Mouse (Mus musculus): ENCODE results near the gene Mymx. TPM values are rescaled to one million over a fixed set of nuclear protein-coding genes. Genes with fewer than 3 reads are reported as not detected.
"Not testable (repeated sequence)": the region's sequence is repeated elsewhere in the genome, so short reads cannot be mapped to it uniquely, and the experiment has no call there.

Gene Mymx
- total RNA-seq (2021), result 10 to 100 TPM; 42.8 to 44.3 TPM
- long read RNA-seq, experiment 1, transcript Mymx-201 (2 exons, 442 nt), result minor isoform, 6 of 22 reads
- long read RNA-seq, experiment 1, transcript Mymx-203 (2 exons, 804 nt), result major isoform, 10 of 22 reads
- long read RNA-seq, experiment 1, partial matches to known transcripts, result 0 of 22 reads
- long read RNA-seq, experiment 1, other reads (novel, unspliced or antisense), result 0 of 22 reads
- long read RNA-seq, experiment 2, partial matches to known transcripts, result 1 of 15 reads
- long read RNA-seq, experiment 2, other reads (novel, unspliced or antisense), result 8 of 15 reads

DNA sequence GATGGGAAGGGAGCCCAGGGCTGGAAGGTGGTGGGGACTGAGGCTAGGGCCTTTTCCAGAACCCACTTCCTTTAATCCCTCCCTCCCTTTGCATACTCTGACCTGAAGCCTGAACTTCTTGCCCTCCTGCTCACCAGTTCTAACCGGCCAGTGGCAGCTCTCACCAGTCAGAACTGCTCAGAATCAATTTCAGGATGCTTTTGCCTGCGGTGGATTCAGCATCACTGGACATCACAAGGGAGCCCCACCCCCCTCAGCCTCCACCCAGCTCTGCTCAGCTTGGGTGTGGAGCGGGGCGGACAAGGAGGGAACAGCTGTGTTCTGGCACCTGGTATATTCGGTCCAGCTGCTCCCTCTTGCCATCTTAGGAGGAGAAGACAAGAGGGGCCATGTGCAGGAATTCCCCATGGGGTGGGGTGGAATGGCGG, at the start of gene Mymx:
Gene Mymx, minus strand, starts transcription at position 226 of the 428 bp plus-strand sequence.
- DNase-seq (ENCODE audit: low spot score in 2 of 2), result no peak

DNA sequence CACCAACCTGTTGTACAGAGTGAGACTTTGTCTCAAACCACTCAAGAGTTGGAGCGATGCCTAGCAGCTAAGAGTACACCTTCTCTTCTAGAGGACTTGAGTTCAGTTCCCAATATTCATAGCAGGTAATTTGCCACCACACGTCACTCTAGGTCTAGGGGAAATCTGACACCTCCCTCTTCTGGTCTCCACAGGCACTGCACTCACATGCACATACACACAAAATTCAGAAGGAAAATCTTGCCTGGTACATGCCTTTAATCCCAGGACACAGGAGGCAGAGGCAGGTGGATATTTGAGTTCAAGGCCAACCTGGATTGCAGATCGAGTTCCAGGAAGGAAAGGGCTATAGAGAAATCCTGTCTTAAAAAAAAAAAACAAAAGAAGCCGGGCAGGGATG, 42.3 kb upstream of the Mymx start:
- no peak for DNase-seq (ENCODE audit: low spot score in 2 of 2)

DNA sequence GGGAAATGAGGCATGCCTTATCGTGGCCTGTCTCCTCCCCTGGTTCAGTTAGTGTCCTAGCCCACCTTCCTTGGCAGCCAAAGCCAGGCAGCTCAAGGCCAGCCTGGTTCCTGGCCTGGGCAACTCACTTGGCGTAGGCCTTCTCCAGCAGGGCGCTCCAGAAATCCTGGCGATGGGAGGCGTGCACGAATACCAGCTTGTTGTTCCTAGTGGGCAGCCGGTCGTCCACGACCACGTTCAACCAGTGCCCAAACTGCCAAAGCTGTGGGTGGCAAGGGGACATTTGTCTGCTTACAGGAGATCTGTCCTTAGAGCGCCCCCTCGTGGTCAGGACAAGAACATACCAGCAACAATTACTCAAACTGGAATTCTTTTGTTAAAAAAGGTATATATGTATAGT, 40.8 kb upstream of the Mymx start:
- DNase-seq (ENCODE audit: low spot score in 2 of 2), result peak; percentile 62 to 70

DNA sequence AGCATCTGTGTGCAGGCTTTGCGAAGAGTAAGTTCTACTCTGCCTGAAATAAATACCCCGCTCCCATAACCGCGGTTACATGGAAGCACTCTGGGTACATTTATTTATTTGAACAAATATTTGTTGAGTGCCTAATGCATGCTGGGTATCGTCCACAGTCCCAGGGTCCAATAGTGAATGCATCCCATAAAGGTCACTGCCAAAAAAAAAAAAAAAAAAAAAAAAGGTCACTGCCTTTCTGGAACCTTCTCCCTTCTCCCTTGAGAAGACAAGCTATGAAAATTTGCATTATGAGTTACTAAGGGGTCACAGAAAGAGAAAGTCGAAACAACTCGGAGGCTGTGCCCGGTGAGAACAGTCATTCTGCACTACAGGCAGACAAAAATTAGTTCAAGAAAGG, 40.1 kb upstream of the Mymx start:
- DNase-seq (ENCODE audit: low spot score in 2 of 2), result no peak

- no peak for DNase-seq (ENCODE audit: low spot score in 2 of 2)
Measured at GRCm38 (mm10) chr17:45638596-45639295, 36.8 kb upstream of the Mymx start.

GRCm38 (mm10) chr17:45634033-45634432, 32.1 kb upstream of the Mymx start:
- no peak for DNase-seq (ENCODE audit: low spot score in 2 of 2)

DNA sequence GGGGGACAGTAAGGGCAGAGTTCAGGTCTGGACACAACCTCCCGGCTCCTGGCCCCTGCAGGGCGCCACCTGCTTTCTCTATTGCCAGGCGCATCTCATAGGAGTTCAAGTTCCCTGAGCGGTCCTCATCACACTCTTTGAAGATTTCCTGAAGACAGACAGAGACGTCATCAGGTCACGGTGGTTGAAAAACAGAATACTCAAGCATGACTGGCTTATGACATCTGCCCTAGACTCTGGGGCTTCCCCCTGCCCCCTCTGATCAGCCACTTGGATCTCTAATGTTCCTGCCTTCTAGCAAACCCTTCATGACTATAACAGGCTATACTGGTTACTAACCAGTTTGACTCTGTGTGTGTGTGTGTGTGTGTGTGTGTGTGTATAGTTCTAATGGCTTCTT, 30.0 kb upstream of the Mymx start:
- DNase-seq (ENCODE audit: low spot score in 2 of 2), result no peak

DNA sequence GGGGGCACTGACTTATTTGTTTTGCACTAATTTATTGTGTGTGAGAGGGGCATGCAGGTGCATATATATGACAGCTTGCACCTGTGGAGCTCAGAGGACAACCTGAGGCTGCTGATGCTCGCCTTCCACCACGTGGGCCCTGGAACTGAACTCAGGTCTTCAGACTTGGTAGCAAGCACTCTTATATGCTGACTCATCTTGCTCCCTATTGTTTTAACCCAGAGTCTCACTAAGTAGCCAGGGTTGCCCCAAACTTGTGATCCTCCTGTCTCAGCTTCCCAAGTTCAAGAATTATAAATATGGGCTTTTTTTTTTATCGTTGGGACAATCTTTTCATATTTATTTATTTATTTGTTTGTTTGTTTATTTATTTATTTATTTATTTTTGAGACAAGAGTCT, 29.1 kb upstream of the Mymx start:
- no peak for DNase-seq (ENCODE audit: low spot score in 2 of 2)

- peak; percentile 48 to 73 for DNase-seq (ENCODE audit: low spot score in 2 of 2)
Measured at GRCm38 (mm10) chr17:45629861-45630694, 28.2 kb upstream of the Mymx start.

DNA sequence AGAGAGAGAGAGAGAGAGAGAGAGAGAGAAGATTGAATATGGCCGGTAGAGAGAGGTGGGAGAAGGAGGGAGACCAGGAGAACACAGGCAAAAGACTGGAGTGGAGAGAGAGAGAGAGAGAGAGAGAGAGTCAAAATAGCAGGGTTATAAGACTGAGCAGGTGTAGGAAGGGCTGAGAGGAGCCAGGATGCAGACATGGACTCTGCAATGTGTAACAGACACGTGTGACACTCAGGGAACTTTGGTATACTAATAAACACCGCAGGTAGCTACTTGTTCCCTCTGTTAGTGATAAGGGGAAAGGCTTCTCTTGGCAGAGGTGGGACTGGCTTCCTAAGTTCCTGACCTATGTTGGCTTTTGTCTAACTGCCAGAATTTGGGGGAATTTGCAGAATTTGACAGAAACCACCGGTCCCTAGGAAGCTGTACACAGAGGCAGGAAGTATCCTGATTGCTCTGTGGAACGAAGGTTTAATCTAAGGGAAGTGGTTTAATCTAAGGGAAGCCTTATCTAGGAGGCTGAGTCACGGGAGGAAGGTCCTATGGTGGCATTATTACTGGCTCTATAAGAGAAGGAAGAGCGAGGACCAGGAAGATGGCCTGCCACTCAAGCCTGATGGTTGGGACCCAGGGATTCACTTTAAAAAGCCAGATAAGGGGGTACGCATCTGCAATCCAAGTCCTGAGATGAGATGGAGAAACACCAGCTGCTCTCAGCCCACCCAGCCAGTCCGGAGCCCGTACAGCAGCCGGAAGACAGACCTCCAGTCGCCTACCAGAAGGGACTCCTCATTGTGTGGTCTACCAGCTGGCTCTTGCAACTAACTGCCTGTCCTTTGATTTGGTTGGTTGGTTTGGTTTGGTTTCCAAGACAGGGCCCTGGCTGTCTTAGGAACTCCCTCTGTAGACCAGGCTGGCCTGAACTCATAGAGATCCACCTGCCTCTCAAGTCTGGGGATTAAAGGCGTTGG, 27.3 kb upstream of the Mymx start:
- DNase-seq (ENCODE audit: low spot score in 2 of 2), result no peak

GRCm38 (mm10) chr17:45628160-45628559, 26.3 kb upstream of the Mymx start:
- no peak for DNase-seq (ENCODE audit: low spot score in 2 of 2)

DNA sequence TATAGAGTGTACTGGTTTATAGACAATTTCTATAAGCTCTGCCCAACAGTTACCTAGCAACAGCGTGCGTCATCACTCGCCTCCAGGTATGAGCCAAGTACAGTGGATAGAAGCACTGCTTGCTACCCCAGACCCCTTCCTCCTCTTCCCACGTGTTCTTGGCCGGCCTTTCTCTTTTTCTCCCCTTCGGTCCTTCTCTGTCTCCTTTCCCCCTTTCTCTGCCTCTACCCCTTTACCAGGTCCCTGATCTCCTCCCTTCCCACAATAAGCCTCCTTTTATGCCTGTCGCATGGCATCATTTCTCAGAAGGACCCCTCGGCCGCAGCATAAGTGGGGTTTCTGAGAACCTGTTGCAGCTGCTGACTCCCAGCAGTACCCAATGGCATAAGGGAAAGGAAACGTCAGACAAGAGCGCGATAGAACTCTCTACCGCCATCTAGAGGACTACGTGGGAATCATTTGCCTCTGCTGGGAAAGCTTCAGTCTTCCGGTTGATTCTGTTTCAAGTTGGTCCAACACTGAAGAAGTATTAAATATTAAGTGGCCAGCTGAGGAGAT, 24.8 kb upstream of the Mymx start:
- DNase-seq (ENCODE audit: low spot score in 2 of 2), result peak in 1 of 2 experiments; percentile 62

DNA sequence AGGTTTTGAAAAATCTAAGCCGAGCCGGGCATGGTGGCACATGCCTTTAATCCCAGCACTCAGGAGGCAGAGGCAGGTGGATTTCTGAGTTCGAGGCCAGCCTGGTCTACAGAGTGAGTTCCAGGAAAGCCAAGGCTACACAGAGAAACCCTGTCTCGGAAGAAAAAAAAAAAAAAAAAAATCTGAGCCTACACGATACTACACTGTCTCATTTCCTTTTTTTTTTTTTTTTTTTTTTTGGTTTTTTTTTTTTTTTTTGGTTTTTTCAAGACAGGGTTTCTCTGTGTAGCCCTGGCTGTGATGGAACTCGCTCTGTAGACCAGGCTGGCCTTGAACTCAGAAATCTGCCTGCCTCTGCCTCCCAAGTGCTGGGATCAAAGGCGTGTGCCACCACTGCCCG, 21.5 kb upstream of the Mymx start:
- not testable (repeated sequence) for DNase-seq (ENCODE audit: low spot score in 2 of 2)

- no peak for DNase-seq (ENCODE audit: low spot score in 2 of 2)
Measured at GRCm38 (mm10) chr17:45619386-45620256, 17.7 kb upstream of the Mymx start.

DNA sequence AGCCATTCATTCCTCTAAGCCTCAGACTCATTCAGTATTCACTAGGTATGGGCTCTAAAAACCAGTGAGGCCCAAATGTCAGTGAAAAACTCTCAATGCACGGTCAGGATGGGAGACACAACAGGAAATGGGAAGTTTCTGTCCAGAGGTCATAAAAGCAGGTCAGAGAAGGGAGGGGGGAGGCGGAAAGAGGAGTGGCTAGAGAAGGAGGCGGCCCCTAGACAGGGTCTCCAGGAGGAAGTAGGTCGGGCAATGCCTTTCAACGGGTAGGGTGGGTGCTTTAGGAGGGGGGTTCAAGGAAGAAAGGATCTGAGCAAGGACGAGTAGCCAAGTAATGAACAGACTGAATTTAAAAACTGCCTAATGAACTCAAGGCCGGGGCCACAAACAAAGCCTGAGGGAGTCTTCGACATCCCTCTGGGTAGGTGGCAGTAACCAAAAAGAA, 17.1 kb upstream of the Mymx start:
- DNase-seq (ENCODE audit: low spot score in 2 of 2), result no peak

GRCm38 (mm10) chr17:45617655-45618054, 15.8 kb upstream of the Mymx start:
- DNase-seq (ENCODE audit: low spot score in 2 of 2), result no peak

DNA sequence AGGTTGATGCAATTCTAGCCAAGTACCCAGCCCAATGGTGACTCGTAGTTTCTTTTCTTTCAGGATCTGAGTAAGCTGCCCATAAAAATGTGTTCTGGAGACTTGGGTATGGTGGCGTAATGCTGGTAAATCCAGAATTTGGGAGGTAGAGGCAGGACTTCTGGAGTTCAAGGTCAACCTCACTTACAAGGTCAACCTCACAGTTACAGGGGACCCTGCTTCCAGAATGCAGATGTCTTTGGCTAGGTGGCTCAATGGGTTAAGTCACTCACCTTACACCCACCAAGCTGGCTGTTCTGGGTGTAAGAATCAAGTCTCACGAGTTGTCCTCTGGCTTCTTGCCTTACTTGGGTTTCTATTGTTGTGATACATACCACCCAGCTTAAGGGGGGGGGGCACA, 14.8 kb upstream of the Mymx start:
- DNase-seq (ENCODE audit: low spot score in 2 of 2), result no peak

DNA sequence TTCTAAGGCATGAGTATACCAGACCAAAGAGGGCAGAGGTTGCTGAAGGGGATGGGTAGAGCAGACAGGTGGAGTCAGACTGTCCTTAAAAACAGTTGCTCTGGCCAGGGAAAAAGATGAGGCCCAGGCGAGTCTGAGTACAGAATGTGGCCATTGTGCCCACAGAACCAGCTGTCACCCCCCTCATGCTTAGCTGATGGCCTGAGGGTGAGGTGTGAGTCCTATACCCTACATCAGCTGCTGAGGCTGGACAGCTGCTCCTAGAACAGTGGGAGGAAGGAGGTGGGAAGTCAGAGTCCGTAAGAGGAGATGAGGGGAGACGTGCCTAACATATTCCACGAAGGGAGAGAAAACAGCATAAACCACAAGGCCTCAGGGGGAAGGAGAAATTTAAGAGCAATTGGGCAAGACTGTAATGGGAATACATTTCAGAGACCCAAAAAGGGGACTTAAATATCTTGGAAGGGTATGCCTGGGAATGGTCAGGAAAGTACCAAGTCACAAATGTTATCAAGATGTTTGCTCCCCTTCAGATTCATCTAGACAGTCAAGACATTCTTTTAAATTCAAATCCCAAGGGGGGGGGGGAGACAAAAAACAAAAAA, 14.2 kb upstream of the Mymx start:
- no peak for DNase-seq (ENCODE audit: low spot score in 2 of 2)

- DNase-seq (ENCODE audit: low spot score in 2 of 2), result no peak
Measured at GRCm38 (mm10) chr17:45612921-45613320, 11.0 kb upstream of the Mymx start.
